Mouse (Mus musculus) urinary bladder, postnatal 14 days (tissue): Measurements from ENCODE around the gene Azin2.

Source experiments
- DNase-seq: peaks from one replicate; pipeline ENCODE4 v3.0.0; 2021; ENCODE audit warnings: low spot score

Azin2 gene

DNA sequence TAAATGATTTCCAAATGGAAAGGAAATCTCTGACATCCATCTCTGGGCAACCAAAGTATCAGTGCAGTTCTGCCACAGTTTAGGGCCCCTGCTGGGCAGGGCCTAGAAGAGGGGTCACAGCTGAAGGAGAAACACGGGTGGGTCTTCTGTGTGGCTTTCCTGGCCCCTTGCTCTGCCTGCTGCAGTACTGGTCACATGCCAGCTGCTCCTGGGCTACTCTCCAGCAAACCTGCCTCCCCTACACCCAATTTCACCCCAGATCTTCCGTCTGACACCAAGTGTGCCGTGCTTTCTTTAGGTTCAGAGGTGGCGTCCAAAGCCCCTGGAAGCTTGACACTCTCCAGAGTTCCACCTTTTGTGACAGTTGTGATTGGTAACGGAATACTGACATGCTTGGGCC lies 26.6 kb downstream of the Azin2 start:
- DNase-seq = no peak

- no peak for DNase-seq
Measured at GRCm38 (mm10) chr4:128932783-128933182, 29.5 kb downstream of the Azin2 start.

DNA sequence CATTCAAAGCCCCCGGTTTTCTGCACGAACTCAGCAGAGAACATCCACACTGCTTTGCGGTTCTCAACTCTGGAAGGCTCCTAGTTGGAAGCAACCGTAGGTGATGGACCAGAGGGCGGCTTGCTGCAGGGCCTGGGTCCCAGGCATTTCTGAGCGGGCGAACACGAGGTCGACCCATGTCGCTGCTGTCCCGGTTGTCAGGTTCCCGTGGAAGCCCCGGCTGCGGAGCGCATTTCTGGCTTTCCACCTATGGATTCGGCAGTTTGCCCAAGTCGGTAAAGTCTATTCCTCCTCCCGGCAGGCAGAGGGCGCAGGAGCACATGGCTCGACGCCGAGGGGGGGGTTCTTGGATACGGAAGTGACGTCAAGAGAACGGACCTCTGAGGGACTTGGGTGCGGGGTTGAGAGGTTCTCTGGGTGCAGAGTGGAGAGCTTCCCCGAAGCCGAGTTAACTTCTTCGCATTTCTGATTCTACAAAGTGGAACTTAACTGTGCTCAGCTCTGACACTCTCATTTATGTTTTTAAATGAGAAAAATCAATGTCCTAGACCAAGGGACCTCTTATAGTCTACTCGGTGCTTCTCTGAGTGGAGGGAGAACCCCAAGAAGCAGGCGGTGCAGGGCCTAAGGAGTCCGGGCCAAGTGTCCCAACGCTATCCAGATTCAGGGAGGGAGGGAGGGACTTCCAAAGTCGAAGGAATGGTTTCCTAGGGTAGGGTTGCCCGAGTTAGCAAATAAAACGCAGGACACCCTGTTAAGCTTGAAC lies 37.2 kb downstream of the Azin2 start:
- DNase-seq = peak; percentile 78

DNA sequence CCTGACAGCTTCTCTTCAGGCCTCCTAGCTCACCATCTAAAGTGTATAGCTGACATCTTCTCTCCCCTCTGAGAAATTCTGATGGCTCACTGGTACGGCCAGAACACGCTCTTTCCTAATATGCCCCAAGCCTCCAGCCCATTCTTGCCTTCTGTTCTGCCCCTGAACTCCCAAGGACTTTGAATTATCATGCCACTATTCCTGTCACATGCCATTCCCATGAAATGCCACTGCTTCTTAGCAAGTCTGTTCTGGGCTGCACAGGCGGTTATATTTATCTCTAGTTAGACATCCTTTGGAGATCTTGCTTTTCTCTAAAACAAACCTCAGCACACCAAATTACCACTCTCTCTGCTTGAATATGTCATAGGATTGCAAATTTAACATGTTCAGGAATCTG lies 38.6 kb downstream of the Azin2 start:
- DNase-seq = no peak

GRCm38 (mm10) chr4:128919106-128919505 lies 43.1 kb downstream of the Azin2 start:
- DNase-seq = no peak

DNA sequence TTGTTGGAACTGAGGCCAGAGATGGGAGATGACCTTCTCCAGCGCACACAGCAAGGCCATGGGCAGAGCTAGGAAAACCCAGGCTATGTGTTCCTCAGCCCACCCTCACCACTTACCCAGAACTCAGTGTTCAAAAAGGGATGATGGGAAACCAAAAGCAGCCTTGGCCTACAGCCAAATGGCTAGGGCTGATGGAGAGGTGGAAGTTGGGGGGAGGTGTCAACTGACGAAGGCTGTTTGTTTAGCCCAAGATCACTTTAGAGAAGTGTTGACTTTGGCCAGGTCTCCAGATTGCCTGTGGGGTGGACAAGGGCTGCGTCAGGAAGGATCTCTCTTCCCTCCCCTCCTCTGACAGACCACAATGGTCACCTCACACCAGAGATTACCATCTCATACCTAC lies 44.1 kb downstream of the Azin2 start:
- no peak for DNase-seq

- no peak for DNase-seq
Measured at GRCm38 (mm10) chr4:128917756-128918155, 44.5 kb downstream of the Azin2 start.

- no peak for DNase-seq
Measured at GRCm38 (mm10) chr4:128917119-128917518, 45.1 kb downstream of the Azin2 start.

DNA sequence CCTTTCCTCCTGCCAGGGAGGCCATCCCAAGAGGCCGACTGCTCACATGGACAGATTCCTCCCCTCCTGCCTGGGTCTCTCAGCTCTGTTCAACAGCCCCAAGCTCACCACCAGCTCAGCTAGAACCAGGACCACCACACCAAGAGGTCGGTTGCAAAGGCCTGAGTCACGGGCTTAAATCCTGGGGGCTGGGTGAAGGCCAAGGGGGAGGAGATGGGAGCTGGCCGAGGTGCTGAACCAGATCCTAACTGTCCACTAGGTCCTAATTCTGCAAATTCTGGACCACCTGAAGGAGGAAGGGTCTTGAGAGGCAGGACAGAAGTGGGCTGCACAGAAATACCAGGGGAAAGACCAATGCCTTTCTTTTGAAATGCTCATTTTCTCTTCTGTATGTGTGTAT lies 48.4 kb downstream of the Azin2 start:
- no peak for DNase-seq

- DNase-seq = no peak
Measured at GRCm38 (mm10) chr4:128912085-128912484, 50.2 kb downstream of the Azin2 start.

DNA sequence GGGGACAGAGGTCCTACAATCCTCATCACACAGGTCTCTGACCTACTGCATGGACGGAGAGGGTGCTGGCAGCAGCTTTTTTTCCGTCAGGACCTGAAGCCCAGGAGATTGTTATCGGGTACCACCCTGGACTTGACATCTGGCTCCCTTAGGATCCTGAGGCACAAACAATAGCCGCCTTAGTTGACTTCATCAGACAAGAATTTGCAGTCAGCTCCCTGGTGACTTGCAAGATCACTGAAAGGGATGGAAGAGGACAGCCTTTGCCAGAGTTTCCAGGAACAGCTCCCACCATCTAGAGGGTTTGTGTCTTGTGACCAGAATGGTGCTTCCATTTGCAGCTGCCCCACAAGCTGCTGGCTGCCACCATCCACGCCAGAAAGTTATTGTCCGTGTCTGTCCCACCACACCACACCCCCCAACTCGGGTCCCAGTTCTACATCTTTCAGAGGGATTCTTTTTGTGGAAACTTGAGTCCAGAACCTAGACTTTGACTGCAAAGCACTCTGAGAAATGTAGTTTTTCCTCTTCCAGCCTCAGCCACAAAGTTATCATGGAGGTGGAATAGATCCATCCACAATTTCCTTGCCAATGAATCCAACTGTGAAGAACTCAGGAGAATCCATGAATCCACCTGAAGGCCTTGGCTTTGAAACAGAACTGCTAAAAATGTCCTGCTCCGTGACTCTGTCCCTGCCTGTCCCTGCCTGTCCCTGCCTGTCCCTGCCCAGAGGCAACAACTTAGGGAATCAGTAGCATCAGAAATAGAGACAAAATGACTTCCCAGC lies 51.8 kb downstream of the Azin2 start:
- no peak for DNase-seq

DNA sequence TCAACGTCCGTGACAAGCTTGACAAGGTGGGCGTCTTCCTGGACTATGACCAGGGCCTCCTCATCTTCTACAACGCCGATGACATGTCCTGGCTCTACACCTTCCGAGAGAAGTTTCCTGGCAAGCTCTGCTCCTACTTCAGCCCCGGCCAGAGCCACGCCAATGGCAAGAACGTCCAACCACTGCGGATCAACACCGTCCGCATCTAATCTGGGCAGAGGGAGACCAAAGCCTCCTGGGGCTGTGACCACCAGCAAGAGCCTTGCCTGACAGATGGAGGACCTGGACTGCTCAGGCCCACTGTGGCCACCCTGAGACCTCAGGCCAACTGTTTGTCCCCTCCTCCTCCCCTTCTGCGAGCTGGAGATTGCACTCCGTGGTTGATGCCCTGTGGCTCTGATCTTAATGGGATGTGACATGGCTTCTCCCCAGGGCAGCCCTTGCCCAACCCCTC lies 52.8 kb downstream of the Azin2 start:
- DNase-seq = no peak

- no peak for DNase-seq
Measured at GRCm38 (mm10) chr4:128908586-128909377, 53.5 kb downstream of the Azin2 start.

DNA sequence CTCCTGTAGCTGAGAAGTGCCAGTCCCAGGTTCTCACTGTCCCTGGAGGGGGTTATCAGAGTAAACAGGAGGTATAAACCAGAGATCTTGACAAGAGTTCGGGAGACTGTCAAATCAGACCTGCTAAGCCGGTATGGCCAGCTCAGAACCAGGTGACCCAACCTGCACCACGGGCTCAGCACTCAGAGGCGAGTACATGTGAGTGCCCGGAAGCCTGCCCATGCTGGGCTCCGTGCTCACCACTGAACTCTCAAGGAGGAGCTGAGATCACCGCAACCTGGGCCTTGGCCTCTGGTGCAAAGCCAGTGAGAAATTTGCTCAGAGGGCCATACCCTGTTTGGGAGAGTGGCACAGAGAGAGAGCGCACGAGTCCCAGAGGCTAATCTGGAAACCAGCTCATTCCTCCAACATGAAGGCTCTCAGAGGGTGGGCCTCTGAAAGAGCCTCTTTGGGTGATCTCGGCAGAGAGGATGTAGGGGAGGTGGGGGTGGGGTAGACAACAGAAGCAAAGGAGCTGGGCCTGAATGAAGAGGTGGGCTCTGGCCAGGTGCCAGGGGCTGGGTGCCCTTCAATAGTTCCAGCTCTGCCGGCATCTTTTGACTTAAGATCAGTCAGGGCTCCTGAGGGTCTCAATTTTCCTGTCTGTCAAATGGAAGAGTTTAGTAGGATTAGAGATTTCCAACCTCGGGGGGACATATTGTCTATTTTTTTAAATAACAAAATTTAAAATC lies 54.8 kb downstream of the Azin2 start:
- DNase-seq = peak; percentile 80

DNA sequence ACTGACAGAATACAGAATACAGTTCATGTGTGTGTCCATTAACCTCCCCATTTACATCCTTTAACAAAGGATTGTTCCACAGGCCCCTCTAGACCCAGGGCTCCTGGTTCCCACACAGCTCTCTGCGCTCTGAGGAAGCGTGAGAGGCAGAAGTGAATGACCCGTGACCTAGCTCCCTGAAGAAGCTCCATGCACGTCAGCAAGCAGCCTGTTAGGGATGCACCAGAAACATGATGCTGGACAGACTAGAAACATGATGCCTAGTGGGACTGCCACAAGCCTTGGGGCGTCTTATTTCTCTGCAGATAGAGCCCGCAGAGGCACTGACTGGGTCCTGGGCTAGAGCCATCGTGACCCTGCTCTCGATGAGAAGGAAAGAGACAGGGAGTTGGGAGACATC lies 55.5 kb downstream of the Azin2 start:
- no peak for DNase-seq

DNA sequence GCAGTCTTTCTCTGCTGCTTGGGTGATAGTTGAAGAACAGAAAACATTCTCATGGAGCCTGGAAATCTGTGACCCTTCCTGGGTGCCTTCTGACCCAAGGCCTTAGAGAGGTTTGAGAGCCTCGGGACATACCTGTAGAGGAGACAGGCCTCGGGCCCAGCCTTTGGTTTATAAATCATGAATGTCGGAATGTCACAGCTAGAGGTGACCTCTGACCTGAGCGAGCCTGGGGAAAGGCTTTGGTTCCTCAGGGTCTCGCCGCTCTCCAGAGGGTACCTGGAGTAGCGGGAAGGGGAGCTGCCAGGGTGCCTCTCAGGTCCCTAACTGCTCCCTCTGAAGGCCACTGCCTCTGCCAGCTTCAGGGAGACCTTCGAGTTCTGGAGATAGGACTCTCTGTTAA lies 57.0 kb downstream of the Azin2 start:
- DNase-seq = no peak

DNA sequence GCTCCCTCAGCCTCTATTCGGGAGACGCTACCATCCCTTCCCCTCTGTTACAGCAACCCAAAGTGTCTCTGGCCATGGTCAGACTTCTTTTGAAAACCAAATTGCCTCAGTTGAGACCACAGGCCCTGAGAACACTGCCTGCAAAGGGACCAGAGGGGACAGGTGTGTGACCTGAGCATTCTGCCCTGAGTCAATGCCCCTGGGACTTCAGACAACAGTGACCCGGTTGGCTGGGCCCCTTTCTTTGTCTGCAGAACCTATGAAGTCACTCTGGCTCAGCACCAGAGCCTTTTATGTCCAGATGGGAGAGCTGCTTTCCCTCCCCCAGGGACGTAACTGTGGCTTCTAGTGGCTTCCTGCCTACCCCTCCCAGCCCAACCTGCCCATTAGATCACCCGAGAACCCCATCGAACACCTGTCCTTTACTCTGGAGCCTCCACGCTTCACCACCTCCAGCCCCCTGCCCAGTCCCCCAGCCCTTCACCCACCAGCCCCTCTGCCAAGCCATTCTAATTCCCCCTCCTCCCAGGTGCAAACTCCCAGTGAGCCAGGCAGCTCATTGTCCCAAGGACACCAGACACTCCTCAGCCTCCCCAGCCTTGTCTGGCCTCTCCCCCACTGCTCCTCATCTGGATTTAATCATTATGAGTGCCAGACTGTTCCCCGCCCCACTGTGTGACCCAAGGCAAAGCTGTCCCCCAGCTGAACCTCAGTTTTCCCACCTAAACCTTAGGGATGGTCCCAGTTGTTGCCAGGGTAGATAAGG lies 58.0 kb downstream of the Azin2 start:
- no peak for DNase-seq

DNA sequence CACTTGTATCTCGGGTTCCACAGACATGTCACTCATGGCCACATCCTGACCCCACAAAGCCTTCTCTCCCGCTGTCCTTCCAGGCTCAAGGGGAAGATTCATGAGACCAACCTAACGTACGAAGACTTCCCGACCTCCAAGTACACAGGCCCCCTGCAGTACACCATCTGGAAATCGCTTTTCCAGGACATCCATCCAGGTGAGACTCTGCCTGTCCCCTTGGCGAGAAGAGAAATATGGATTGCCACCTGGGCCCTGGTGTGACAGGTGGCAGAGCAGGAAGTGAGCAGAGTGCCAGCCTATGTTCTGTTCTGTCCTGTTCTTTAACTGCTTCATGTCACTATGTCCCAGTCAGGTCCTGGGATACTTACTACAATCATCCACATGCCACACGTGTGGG lies 59.9 kb downstream of the Azin2 start:
- DNase-seq = no peak

GRCm38 (mm10) chr4:128900484-128900883 lies 61.8 kb downstream of the Azin2 start:
- DNase-seq = no peak

DNA sequence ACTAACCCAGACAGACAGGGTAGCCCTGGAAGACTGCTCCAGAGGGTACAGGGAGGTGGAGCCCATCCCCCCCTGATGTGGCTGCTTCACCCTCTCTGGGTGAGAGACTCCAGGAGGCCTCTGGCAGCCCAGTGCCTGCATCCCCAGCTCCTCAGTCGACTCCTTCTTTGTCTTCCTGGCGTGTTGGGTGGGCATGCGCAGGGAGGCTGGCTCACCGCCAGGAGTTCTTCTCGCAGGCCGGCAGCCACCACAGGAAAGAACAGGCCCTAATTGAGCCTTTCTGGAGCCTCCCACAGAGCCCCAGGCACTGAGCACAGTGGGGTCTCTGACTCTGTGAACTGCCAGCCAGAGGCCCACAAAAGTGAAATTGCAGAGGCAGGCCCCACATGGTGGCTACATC lies 62.9 kb downstream of the Azin2 start:
- peak; percentile 64 for DNase-seq

DNA sequence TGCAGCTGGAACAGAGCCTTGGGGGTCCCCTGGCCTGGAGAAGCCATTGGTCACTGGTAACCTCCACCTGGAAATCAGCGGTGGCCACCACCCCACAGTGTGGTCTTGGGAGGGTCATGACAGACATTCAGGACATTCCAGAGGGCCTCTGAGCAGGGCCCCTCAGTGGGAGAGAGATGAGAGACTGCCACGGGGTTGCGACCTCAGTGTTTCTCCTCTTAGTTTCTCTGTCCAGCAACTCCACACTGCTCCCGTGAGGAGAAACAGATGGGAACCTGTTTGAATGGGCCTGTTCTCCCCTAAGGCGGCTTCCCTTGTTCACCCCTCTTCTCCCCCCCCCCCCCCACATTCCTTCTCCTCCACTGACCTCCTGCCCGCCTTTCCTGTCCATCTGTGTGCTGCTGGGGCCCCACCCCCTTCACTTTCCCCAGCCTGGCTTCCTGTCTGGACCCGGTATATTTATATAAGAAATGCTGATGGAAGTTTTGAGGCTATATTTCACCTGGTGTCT lies 64.3 kb downstream of the Azin2 start:
- peak; percentile 46 for DNase-seq
